Mouse (Mus musculus): ENCODE measurements around the gene Inf2.

The Inf2 gene

DNA sequence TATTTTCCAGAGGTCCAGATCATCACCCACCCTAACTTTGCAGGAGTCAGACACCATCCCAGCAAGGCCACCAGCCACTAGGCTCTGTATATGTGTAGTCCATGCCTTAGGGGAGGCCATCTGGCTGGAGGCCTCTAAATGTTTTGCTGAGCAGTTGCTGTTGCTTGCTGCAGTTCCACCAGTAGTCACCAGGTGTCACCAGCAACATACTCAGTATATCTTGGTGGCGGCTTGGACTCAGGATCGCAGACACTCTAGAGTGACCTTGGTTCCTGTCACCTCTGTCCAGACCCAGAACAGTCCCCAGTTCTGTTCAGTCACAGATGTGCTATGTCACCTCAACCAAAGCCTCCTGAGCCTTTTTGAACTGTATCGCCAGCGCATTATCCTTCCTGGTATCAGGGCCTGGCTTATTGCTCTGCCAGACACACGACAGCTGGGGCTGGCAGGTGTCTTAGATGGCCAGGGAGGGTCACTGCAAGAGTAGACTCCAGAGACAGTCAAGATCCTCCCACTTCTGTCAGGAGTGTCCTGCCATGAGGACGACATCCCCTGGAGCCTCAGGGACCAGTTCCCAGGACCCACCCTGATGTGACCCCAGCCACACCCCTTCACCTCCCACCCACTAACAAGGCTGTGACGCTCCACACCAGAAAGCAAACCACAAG, 64.7 kb downstream of the Inf2 start:
- in situ Hi-C loops (cut with MseI, MboI), result no loop called here

DNA sequence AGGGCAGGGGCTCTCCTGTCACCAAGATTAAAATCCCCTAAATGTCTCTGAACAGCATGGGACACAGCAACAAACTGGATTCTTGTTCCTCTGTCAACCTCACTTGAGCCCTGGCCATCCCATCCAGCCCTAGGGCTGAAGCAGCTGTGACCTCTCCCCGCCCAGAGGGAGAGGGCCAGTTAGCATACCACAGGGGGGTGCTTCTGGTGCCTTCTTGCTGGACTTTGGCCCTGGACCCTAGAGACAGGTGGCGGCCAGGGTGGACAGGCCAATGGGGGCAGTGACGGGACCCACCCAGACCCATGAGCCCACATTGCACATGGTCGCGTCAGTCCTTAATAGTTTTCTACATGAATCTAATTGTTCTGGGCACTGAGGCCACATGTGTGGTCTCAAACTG, 65.5 kb downstream of the Inf2 start:
- in situ Hi-C loops (cut with MseI, MboI), result no loop called here

DNA sequence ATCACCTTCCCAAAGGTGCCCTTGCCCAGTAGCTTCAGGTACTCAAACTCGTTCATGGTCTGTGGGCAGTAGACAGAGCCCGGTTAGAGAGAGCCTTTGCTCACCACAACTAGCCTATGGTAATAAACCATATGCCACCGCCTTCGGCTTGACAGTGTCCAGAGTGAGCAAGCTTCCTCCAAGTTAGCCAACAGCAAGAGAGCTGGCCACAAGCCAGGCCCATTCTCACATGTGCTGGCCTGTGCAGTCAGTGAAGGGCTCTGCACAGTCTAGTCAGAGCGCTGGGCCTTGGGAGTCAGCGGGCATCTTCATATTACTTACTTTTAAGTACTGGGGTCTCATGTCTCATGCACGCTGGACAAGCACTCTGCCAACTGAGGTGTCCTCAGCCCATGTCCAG, 70.0 kb downstream of the Inf2 start:
- in situ Hi-C loops (cut with MseI, MboI), result no loop called here

DNA sequence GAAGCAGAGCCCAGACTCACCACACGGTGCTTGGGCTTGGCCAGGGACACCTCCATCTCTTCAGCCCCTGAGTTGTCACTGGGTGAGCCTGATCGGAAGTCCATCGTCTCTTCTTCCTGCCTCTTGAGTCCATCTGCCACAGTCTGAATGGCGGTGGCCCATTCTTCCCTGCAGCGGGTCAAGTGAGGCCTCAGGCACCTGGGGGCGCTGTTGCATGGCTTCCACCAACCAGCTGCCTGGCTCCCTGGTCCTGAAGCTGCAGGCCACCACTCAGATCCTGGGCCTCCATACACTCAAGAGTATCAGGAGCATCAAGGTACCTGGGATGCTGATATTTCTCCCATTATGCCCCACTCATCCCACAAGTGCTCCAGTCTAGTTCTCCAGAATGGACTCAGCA, 70.5 kb downstream of the Inf2 start:
- in situ Hi-C loops (cut with MseI, MboI), result no loop called here

DNA sequence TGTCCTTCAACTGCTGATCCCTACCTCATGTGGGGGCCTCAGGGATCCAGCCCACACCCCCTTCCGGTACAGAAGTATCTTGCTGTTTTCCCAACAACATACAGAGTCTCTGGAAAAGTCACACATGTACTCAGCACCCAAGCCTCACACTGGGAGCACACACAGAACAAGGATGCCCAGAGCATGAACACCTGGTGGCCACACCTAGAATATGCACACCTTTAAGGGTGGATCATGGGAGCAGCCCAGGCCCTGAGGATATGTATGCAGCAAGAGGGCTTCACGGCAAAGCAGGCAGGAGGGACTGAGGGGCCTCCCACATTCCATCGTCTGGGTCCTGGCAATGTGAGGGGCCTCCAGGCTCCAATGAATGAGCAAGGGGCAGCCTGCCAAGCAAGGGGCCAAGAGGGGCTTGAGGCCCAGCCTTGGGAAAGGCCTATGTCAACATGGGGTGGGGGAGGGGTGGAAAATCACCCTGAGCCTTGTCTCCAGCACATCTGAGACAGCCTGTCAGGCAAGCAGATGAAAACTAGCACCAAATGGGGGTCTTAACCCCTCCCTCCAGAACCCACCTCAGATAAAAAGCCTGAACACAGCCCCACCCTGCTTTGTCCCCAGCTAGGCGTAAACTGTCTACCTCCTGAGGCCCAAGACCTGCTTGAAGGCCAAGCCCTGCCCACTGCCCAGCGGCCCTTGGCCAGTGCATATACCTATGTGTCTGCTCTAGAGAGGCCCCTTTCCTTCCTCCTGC, 72.2 kb downstream of the Inf2 start:
- in situ Hi-C loops (cut with MseI, MboI), result loop anchor here (5.0 kb wide), 2 partner anchors 47 to 57 kb away; no protein-coding TSS in a partner anchor

DNA sequence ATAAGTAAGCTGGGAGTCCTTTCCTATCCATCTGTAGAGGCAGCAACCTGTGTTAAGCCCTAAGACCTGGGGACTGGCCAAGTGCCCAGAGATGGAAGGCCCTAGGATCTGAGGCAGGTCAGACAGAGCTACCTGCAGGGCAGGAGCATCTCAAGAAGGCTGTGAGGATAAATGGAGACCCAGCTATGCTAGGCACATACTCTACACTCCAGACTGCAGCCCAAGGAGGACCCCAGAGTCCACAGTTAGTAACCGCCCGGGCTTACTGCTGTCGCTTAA, 72.7 kb downstream of the Inf2 start:
- in situ Hi-C loops (cut with MseI, MboI), result loop anchor here (5.0 kb wide), 2 partner anchors 46 to 56 kb away; no protein-coding TSS in a partner anchor

DNA sequence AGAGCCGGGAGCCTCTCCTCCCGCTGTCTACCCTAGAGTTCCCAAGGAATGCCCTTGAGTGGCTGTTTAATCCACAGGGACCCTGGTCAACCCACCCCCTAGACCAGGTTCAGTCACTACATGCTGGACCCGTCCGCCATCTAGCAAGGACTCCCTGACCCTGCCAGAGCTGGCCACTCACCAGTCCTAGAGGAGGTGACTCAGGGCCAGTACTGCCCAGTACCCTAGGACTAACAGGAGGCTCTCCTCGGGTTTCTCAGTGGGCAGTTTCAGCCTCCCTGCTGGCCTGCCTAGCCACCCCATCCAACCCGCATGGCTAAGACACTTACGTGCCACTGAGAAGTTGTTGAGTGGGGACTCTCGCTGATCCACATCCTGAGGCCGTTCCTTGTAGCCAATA, 73.3 kb downstream of the Inf2 start:
- in situ Hi-C loops (cut with MseI, MboI), result loop anchor here (5.0 kb wide), 2 partner anchors 45 to 55 kb away; no protein-coding TSS in a partner anchor

DNA sequence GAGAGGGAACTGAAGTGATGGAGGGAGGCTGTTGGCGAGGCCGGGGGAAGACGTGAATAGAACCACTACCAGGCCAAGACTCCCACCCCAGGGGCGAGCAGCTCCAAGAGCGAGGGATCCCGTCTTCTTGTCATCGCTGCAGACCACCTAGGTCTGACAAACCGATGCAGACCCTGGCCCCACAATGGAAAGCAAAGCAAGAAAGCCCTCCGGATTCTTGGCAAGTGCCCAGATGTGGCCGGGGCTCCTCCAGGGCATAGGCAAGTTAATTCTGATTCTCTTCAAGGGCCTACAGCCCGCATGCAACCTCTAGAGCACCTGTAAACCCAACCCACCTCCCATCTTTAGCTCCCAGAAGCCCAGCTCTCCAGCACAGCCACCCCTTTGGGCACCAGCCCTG, 74.7 kb downstream of the Inf2 start:
- in situ Hi-C loops (cut with MseI, MboI), result loop anchor here (5.0 kb wide), 2 partner anchors 44 to 54 kb away; no protein-coding TSS in a partner anchor

DNA sequence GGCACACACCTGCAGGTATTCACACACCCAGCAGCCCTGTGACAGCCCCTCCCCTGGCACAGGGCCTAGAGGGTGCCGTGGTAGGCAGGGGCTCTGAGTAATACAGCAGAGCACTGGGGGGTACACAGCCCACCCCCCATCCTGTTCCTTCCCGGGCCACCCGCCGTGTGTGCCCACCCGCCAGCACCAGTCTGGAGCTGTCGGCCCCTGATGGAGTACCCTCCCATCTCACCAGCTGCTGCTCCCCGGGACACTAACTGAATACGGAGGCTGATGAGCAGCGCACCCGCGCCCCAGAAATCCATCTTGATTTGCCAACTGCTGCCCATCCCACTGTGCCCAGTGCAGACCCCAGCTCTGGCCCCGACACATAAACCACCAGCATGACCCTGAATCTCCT, 75.1 kb downstream of the Inf2 start:
- in situ Hi-C loops (cut with MseI, MboI), result loop anchor here (5.0 kb wide), 2 partner anchors 44 to 54 kb away; no protein-coding TSS in a partner anchor

DNA sequence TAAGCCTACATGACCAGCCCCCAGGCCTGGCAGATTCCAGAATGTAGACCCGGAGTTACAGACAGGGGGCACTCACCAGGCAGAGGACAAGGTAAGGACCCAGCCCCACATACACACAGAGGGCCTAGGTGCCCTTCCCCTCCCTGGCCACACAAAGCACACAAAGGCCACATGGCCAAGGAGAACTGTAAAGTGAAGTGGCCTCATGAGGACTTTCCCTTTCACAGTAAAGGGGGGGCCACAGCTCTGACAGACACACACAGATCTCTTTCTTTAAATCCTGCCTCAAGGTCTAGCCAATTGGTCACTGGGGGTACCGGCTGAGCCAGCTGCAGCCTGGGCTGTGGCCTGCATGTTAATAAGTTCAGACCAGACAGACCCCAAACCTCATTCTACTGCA, 75.5 kb downstream of the Inf2 start:
- in situ Hi-C loops (cut with MseI, MboI), result loop anchor here (5.0 kb wide), 2 partner anchors 43 to 53 kb away; no protein-coding TSS in a partner anchor

DNA sequence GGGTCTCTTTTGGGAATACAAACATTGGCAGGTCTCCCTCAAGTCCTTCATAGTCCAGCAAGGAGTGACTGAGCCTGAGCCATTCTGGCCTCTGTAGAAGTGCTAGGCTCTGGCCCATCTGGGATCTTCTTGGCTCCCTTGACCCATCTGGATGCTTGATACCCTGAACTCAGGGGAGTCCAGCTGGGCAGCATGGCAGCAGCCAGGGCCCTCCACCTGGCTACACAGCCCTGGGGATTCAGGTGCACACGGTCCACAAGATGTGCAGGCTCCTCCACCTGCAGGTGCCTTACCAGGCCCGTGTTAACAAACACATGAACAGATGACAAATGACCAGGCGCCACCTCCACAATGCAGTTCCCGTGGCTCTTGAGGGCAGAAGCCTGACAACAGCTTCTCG, 76.1 kb downstream of the Inf2 start:
- in situ Hi-C loops (cut with MseI, MboI), result loop anchor here (5.0 kb wide), 2 partner anchors 43 to 53 kb away; no protein-coding TSS in a partner anchor
